Mouse (Mus musculus) CH12.LX (cell line): ENCODE results near the gene Kxd1. TPM values are rescaled to one million over a fixed set of nuclear protein-coding genes. Genes with fewer than 3 reads are reported as not detected.

ENCODE experiments used
- DNase-seq: peaks from one replicate; pipeline ENCODE4 v3.0.0-alpha.2; 2013; ENCODE audit errors: extremely low read depth
- H3K27ac ChIP-seq: 2 replicates; pipeline ENCODE4 v1.5.1; 2012; ENCODE audit warnings: low read depth, mild to moderate bottlenecking, control low read depth, moderate library complexity; ENCODE audit not compliant: insufficient read depth
- H3K27me3 ChIP-seq: replicated peaks from 2 replicates; pipeline ENCODE3; 2012; ENCODE audit warnings: inconsistent platforms
- H3K36me3 ChIP-seq, 2 experiments: replicated peaks in 1 of 2; 2 replicates each; pipeline versions ENCODE3 to v1.6.1; 2012; ENCODE audit warnings: inconsistent platforms in 1 of 2, low read length in 1 of 2, mild to moderate bottlenecking in 1 of 2, mixed read lengths in 1 of 2, moderate library complexity in 1 of 2; ENCODE audit not compliant: control insufficient read depth in 1 of 2, insufficient read depth in 1 of 2
- H3K4me1 ChIP-seq, 2 experiments: 2 replicates each; pipeline ENCODE4 v1.6.1; 2012; ENCODE audit warnings: inconsistent platforms in 1 of 2, moderate library complexity in 1 of 2; ENCODE audit not compliant: insufficient read depth in 2 of 2, control insufficient read depth in 1 of 2
- H3K4me2 ChIP-seq: 2 replicates; pipeline ENCODE4 v1.6.1; 2012; ENCODE audit warnings: low read depth, mild to moderate bottlenecking, control low read depth; ENCODE audit not compliant: poor library complexity, insufficient read depth, severe bottlenecking
- H3K4me3 ChIP-seq, 3 experiments: fragments of 150-350 bp in 1 of 3; sonication (generic) in 1 of 3; replicated peaks in 1 of 3; 2 replicates each; pipeline versions ENCODE3 to v1.5.1; 2011 to 2012; ENCODE audit warnings: low read depth in 2 of 3, low read length in 2 of 3, mild to moderate bottlenecking in 2 of 3, moderate library complexity in 2 of 3, control low read depth in 1 of 3, improper control_type of control experiment in 1 of 3, inconsistent platforms in 1 of 3, mixed read lengths in 1 of 3; ENCODE audit not compliant: poor library complexity in 1 of 3
- H3K79me2 ChIP-seq: replicated peaks from 2 replicates; pipeline ENCODE4 v1.6.1; 2012; ENCODE audit warnings: mild to moderate bottlenecking, moderate library complexity; ENCODE audit not compliant: control insufficient read depth, poor library complexity, insufficient read depth, severe bottlenecking; ENCODE audit errors: extremely low read depth
- H3K9ac ChIP-seq: 2 replicates; pipeline ENCODE4 v1.6.1; 2012; ENCODE audit warnings: low read depth, mild to moderate bottlenecking, control low read depth, moderate library complexity; ENCODE audit not compliant: insufficient read depth
- H3K9me3 ChIP-seq: replicated peaks from 2 replicates; pipeline ENCODE3; 2012; ENCODE audit warnings: low read length, inconsistent platforms, mixed read lengths
- BHLHE40 ChIP-seq: IDR thresholded peaks from 2 replicates; pipeline ENCODE4 v1.6.1; 2011; ENCODE audit warnings: mild to moderate bottlenecking, low read depth, low read length, improper control_type of control experiment
- CHD2 ChIP-seq: IDR thresholded peaks from 2 replicates; pipeline ENCODE4 v1.6.1; 2011; ENCODE audit warnings: low read length, improper control_type of control experiment
- CTCF ChIP-seq, 2 experiments: IDR thresholded peaks in 1 of 2; conservative IDR thresholded peaks in 1 of 2; 2 replicates each; pipeline ENCODE4 v1.5.1; 2011 to 2012; ENCODE audit warnings: low read depth in 2 of 2, low read length in 2 of 2, improper control_type of control experiment in 1 of 2, inconsistent platforms in 1 of 2, mild to moderate bottlenecking in 1 of 2, moderate library complexity in 1 of 2
- ELF1 ChIP-seq: IDR thresholded peaks from 2 replicates; pipeline ENCODE4 v1.6.1; 2014; ENCODE audit warnings: low read depth, mild to moderate bottlenecking, inconsistent platforms, low read length, improper control_type of control experiment
- EP300 ChIP-seq: IDR thresholded peaks from 2 replicates; pipeline ENCODE4 v1.6.1; 2011; ENCODE audit warnings: low read length, improper control_type of control experiment
- ETS1 ChIP-seq: conservative IDR thresholded peaks from 2 replicates; pipeline ENCODE4 v1.6.1; 2012; ENCODE audit warnings: low read depth, mild to moderate bottlenecking, inconsistent platforms, low read length, improper control_type of control experiment, moderate library complexity
- HCFC1 ChIP-seq: IDR thresholded peaks from 2 replicates; pipeline ENCODE4 v1.6.1; 2012; ENCODE audit warnings: low read depth, mild to moderate bottlenecking, inconsistent platforms, low read length, improper control_type of control experiment
- IRF4 ChIP-seq: IDR thresholded peaks from 2 replicates; pipeline ENCODE4 v1.6.1; 2014; ENCODE audit warnings: low read depth, mild to moderate bottlenecking, inconsistent platforms, low read length, improper control_type of control experiment
- JUN ChIP-seq: IDR thresholded peaks from 2 replicates; pipeline ENCODE4 v1.6.1; 2011; ENCODE audit warnings: low read depth, mild to moderate bottlenecking, low read length, improper control_type of control experiment, moderate library complexity; ENCODE audit not compliant: insufficient read depth
- JUND ChIP-seq: conservative IDR thresholded peaks from 2 replicates; pipeline ENCODE4 v1.6.1; 2011; ENCODE audit warnings: low read depth, low read length, improper control_type of control experiment
- MAFK ChIP-seq: IDR thresholded peaks from 2 replicates; pipeline ENCODE4 v1.6.1; 2011; ENCODE audit warnings: low read length, improper control_type of control experiment; ENCODE audit not compliant: insufficient replicate concordance
- MAX ChIP-seq: IDR thresholded peaks from 2 replicates; pipeline ENCODE4 v1.6.1; 2011; ENCODE audit warnings: low read length, improper control_type of control experiment
- MAZ ChIP-seq: IDR thresholded peaks from 2 replicates; pipeline ENCODE4 v1.6.1; 2012; ENCODE audit warnings: low read depth, mild to moderate bottlenecking, inconsistent platforms, low read length, improper control_type of control experiment, moderate library complexity
- MEF2A ChIP-seq: IDR thresholded peaks from 2 replicates; pipeline ENCODE4 v1.6.1; 2014; ENCODE audit warnings: low read depth, mild to moderate bottlenecking, inconsistent platforms, low read length, improper control_type of control experiment, borderline replicate concordance
- MXI1 ChIP-seq: IDR thresholded peaks from 2 replicates; pipeline ENCODE4 v1.6.1; 2011; ENCODE audit warnings: mild to moderate bottlenecking, low read depth, low read length, improper control_type of control experiment
- NELFE ChIP-seq: IDR thresholded peaks from 2 replicates; pipeline ENCODE4 v1.6.1; 2011; ENCODE audit warnings: low read depth, low read length, improper control_type of control experiment
- NRF1 ChIP-seq: IDR thresholded peaks from 2 replicates; pipeline ENCODE4 v1.6.1; 2014; ENCODE audit warnings: low read depth, mild to moderate bottlenecking, inconsistent platforms, low read length, improper control_type of control experiment, moderate library complexity
- PAX5 ChIP-seq: IDR thresholded peaks from 2 replicates; pipeline ENCODE4 v1.6.1; 2012; ENCODE audit warnings: low read length, inconsistent platforms, mixed read lengths
- POLR2A ChIP-seq: IDR thresholded peaks from 2 replicates; pipeline ENCODE4 v1.6.1; 2011; ENCODE audit warnings: low read depth, mild to moderate bottlenecking, improper control_type of control experiment, low read length
- POLR2AphosphoS2 ChIP-seq: IDR thresholded peaks from 2 replicates; pipeline ENCODE4 v1.6.1; 2011; ENCODE audit warnings: low read depth, low read length, improper control_type of control experiment
- RAD21 ChIP-seq: IDR thresholded peaks from 2 replicates; pipeline ENCODE4 v1.6.1; 2011; ENCODE audit warnings: low read depth, mild to moderate bottlenecking, low read length, improper control_type of control experiment, moderate library complexity
- RCOR1 ChIP-seq: conservative IDR thresholded peaks from 2 replicates; pipeline ENCODE4 v1.6.1; 2012; ENCODE audit warnings: low read depth, mild to moderate bottlenecking, inconsistent platforms, low read length, improper control_type of control experiment
- SIN3A ChIP-seq: IDR thresholded peaks from 2 replicates; pipeline ENCODE4 v1.6.1; 2012; ENCODE audit warnings: low read length, improper control_type of control experiment, inconsistent platforms
- TBP ChIP-seq: conservative IDR thresholded peaks from 2 replicates; pipeline ENCODE4 v1.6.1; 2011; ENCODE audit warnings: low read depth, low read length, improper control_type of control experiment
- TCF12 ChIP-seq: IDR thresholded peaks from 2 replicates; pipeline ENCODE4 v1.6.1; 2014; ENCODE audit warnings: low read depth, mild to moderate bottlenecking, inconsistent platforms, low read length, improper control_type of control experiment
- USF1 ChIP-seq: IDR thresholded peaks from 2 replicates; pipeline ENCODE4 v1.6.1; 2014; ENCODE audit warnings: low read depth, mild to moderate bottlenecking, inconsistent platforms, low read length, improper control_type of control experiment
- ZKSCAN1 ChIP-seq: IDR thresholded peaks from 2 replicates; pipeline ENCODE4 v1.6.1; 2012; ENCODE audit warnings: low read depth, inconsistent platforms, low read length, improper control_type of control experiment, borderline replicate concordance
- ZMIZ1 ChIP-seq: IDR thresholded peaks from 2 replicates; pipeline ENCODE4 v1.6.1; 2012; ENCODE audit warnings: low read depth, mild to moderate bottlenecking, inconsistent platforms, low read length, improper control_type of control experiment
- ZNF384 ChIP-seq: IDR thresholded peaks from 2 replicates; pipeline ENCODE4 v1.6.1; 2012; ENCODE audit warnings: low read depth, low read length, improper control_type of control experiment, inconsistent platforms
- dilution Hi-C: fragments of 300-500 bp; cut with MboI; formaldehyde crosslinking; loops from 2 replicates; pipeline ENCODE4 v1.14.3; 2020; ENCODE audit warnings: low sequenced_read_pairs; ENCODE audit not compliant: extremely low pct_unique_long_range_greater_than_20kb, extremely low pct_ligation_motif_present
- in situ Hi-C: fragments of 300-500 bp; cut with MboI; formaldehyde crosslinking; loops from 3 replicates; pipeline ENCODE4 v1.14.3; 2019; ENCODE audit warnings: low sequenced_read_pairs, low pct_ligation_motif_present, low pct_unique_long_range_greater_than_20kb, mixed read lengths
- polyA plus RNA-seq: library from polyadenylated mRNA; unstranded; fragments of >175 nt; gene quantifications from 2 replicates; pipeline ENCODE4 v1.2.1, GENCODE M21; 2012; ENCODE audit warnings: low read depth; ENCODE audit not compliant: insufficient read length
- total RNA-seq, 2 experiments: library from RNA; depleted of rRNA; stranded (reverse); fragments of 300-350 nt in 1 of 2; fragments of >200 nt in 1 of 2; gene quantifications; 2 replicates each; pipeline ENCODE4 v1.2.3; 2012 to 2014

Kxd1 gene
- 45.7 and 63.4 TPM in 2 replicates for total RNA-seq (2012; rRNA removed)
- 67.9 and 68.0 TPM in 2 replicates for total RNA-seq (2014; rRNA removed)
- 56.6 and 56.7 TPM in 2 replicates for polyA plus RNA-seq

DNA sequence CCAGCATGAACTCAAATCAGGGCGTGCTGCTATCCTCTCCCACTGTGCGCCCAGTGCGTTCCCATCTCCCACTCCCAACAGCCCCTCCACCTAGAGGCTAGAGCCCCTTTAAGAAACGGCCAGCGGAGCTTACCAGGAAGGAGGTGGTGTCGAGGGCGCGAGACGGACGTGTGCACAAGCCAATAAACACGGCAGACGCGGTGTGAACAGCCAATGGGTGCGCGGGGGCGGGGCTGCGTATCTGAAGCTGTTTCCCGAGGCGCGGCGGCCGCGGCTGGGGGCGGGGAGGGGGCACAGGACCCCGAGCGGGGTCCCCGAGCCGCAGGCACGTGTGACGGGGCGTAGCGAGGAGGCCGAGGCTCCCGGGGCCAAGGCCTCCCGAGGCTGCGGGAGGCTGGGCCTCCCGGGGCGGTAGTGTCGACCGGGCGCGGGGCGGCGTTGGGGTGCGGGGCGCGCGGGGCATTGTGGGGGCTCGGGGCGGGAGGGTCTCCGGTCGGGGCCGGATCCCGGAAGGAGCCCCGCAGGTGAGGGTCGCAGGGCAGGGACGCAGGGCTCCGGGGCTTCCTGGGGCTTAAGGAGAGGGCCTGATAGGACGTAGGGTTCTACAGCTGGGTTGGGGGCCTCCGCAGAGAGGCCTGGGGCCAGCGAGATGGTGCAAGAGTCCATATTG, at the start of gene Kxd1, which contains the start of gene Fkbp8:
Gene Kxd1 (minus strand): TSS at position 445 of the 670 bp plus-strand sequence.
Gene Fkbp8 (plus strand): TSS at position 213 of the 670 bp plus-strand sequence.
- peaks cover 26 to 36% of the 10 kb centered on the region in 2 experiments for H3K36me3 ChIP-seq
- TF ChIP-seq TCF12, result peak; percentile 45; the same call in 1 of the 2 replicates
- peak; percentile 63 for TF ChIP-seq POLR2A
- peak; percentile 53 for TF ChIP-seq NELFE
- peak; percentile 87 for TF ChIP-seq ELF1
- TF ChIP-seq RAD21, result no peak
- TF ChIP-seq ZKSCAN1, result no peak
- no peak for TF ChIP-seq EP300
- no peak for TF ChIP-seq USF1
- TF ChIP-seq CTCF (conservative IDR thresholded peaks at IDR 0.05 in 1 of 2, IDR thresholded peaks at IDR 0.05 in 1 of 2; ENCODE audit: low read depth in 2 of 2, low read length in 2 of 2), result no peak
- peak; percentile 53; the same call in 1 of the 2 replicates for TF ChIP-seq BHLHE40
- TF ChIP-seq CHD2, result peak; percentile 94
- 0 out of 2 replicates have a peak, but pooled peaks have one; percentile 54 for TF ChIP-seq TBP
- 0 out of 2 replicates have a peak, but pooled peaks have one; percentile 48 for TF ChIP-seq MAX
- TF ChIP-seq RCOR1, result no peak
- TF ChIP-seq MEF2A, result peak; percentile 41; the same call in 1 of the 2 replicates
- no peak for TF ChIP-seq MAFK
- peak; percentile 74 for TF ChIP-seq MAZ
- no peak for TF ChIP-seq JUN
- TF ChIP-seq PAX5, result no peak
- no peak for TF ChIP-seq ETS1
- no peak; the same call in 1 of the 2 replicates for TF ChIP-seq MXI1
- peak; percentile 66 for TF ChIP-seq HCFC1
- 0 out of 2 replicates have a peak, but pooled peaks have one; percentile 56 for TF ChIP-seq POLR2AphosphoS2
- TF ChIP-seq IRF4, result 0 out of 2 replicates have a peak, but pooled peaks have one; percentile 18
- no peak for TF ChIP-seq ZNF384
- peak; percentile 84 for TF ChIP-seq SIN3A
- no peak for TF ChIP-seq JUND
- peak; percentile 57 for TF ChIP-seq NRF1
- peak; percentile 60; the same call in 1 of the 2 replicates for TF ChIP-seq ZMIZ1
- TF ChIP-seq, all 38 proteins: peak for 16
- H3K9ac ChIP-seq, result peak within 1 kb of the TSS; percentile 99
- peaks cover 9 to 35% of the 10 kb centered on the region in 2 experiments for H3K4me1 ChIP-seq
- H3K4me3 ChIP-seq, result peak within 1 kb of the TSS; percentile 86 to 97 (median 90)
- H3K9me3 ChIP-seq, result no peaks in the 10 kb centered on the region
- H3K27me3 ChIP-seq, result no peaks in the 10 kb centered on the region
- H3K79me2 ChIP-seq, result peaks cover 4% of the 10 kb centered on the region
- H3K4me2 ChIP-seq, result peak within 1 kb of the TSS; percentile 87
- in situ Hi-C loops (no loop called here), dilution Hi-C loops (no loop called here)
- DNase-seq, result peak; percentile 92
- peak within 1 kb of the TSS; percentile 16 for H3K27ac ChIP-seq
